Mouse (Mus musculus) kidney, adult 2 months (tissue): ENCODE measurements around the gene Dnaaf1.

ENCODE experiments used
- CTCF ChIP-seq: fragments of 200-500 bp; conservative IDR thresholded peaks from 2 replicates; pipeline ENCODE4 v1.5.1; 2011; ENCODE audit warnings: low read depth, mild to moderate bottlenecking, control low read depth, low read length, moderate library complexity, mixed read lengths; ENCODE audit not compliant: insufficient read depth, insufficient read length
- POLR2A ChIP-seq: fragments of 200-500 bp; IDR thresholded peaks from one replicate; pipeline ENCODE4 v1.6.1; 2011; ENCODE audit warnings: low read depth, low read length, control low read depth

DNA sequence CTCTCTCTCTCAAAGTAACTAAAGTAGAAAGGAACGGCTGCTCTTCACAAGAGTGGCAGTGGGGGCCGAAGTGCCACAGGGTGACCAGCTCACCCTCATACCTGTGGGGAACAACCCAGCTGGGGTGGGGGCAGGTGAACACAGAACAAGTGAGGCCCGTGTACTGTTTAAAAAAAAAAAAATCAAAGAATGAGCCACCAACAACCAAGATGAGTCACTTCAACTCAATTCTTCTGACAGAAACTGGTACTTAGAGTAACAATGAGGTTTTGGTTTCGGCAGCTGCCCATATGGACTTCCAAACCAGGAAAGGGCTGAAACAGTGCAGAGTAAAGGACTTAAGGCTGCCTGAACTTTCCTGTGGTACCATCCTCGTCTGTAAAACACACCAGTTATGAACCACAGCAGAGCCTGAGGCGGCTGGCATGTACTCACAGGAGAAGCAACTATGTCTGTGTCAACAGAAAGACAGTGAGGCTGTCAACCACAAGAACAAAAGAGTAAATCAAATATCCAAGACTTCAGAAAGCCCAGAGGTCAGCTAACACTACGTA lies 26.4 kb upstream of the Dnaaf1 start:
- no peak for TF ChIP-seq CTCF
- TF ChIP-seq POLR2A = no peak
